In the genomic region with DNA sequence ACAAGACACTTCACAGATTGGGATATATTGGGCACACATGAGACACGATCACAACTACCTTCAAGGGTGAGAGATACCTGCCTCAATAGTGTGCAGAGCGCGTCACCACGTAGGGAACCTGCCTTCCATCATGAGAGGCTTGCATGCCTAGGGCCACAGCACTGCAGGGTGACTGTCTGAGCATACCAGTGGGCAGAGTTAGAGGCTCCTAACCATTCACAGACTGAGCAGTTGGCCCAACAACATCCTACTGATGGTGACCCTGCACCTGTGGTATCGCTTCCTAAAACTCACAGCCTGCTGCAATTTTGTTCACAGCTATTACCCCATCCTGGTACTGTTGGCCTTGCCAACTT, we compare ENCODE assay signal across 7 mouse cellular contexts. TPM values are rescaled to one million over a fixed set of nuclear protein-coding genes. Genes with fewer than 3 reads are reported as not detected.
A peak's percentile ranks its signal among the peaks of the same experiment; 100 is the strongest.
DNase-seq lines count a peak whose midpoint lies in the region; ATAC-seq and TF ChIP-seq lines count a peak whose summit lies in the region.

No protein-coding gene starts in this region.

- TF ChIP-seq POLR2A in MEL (IDR thresholded peaks at IDR 0.05; ENCODE audit: control insufficient read depth in 1 of 2, insufficient read depth in 1 of 2, low read depth in 1 of 2, low read length in 2 of 2, poor library complexity in 1 of 2), result no peak

- no peak for TF ChIP-seq CTCF in heart, postnatal 0 days (IDR thresholded peaks at IDR 0.05; ENCODE audit: low read depth)
- TF ChIP-seq CTCF in MEL (IDR thresholded peaks at IDR 0.05 in 2 of 3, conservative IDR thresholded peaks at IDR 0.05 in 1 of 3; ENCODE audit: control insufficient read depth in 1 of 3, insufficient read depth in 1 of 3, low read depth in 2 of 3, low read length in 3 of 3, poor library complexity in 1 of 3, severe bottlenecking in 1 of 3), result no peak

- no peak for ATAC-seq in heart, postnatal 0 days (ENCODE audit: insufficient read depth, low read depth)
- no peak for ATAC-seq in midbrain, embryonic 14.5 days (ENCODE audit: low FRiP score, low TSS enrichment)

- WGBS in heart, postnatal 0 days, result 88% methylated on average over 5 of the region's 5 CpGs
- 92% methylated on average over 5 of the region's 5 CpGs for WGBS in midbrain, embryonic 14.5 days

- H3K27ac ChIP-seq in heart, postnatal 0 days (ENCODE audit: low read depth), result peak overlapping the region; percentile 46; the same call in 1 of the 2 replicates
- peak overlapping the region; percentile 67; the same call in 1 of the 2 replicates for H3K27ac ChIP-seq in MEL (ENCODE audit: control insufficient read depth, low read depth, low read length)
- no peak overlapping the region for H3K27ac ChIP-seq in midbrain, embryonic 14.5 days (replicated peaks; ENCODE audit: low read depth, low read length)

- H3K27me3 ChIP-seq in heart, postnatal 0 days (ENCODE audit: control insufficient read depth, insufficient read depth, low read length), result no peaks in the 10 kb centered on the region
- H3K27me3 ChIP-seq in MEL (ENCODE audit: control insufficient read depth in 1 of 2, insufficient read depth in 2 of 2, low read length in 2 of 2), result no peaks in the 10 kb centered on the region
- H3K27me3 ChIP-seq in midbrain, embryonic 14.5 days (ENCODE audit: control insufficient read depth, insufficient read depth, low read length), result no peaks in the 10 kb centered on the region

- no peak for TF ChIP-seq RAD21 in MEL (IDR thresholded peaks at IDR 0.05; ENCODE audit: low read depth, low read length)

- H3K4me3 ChIP-seq in heart, postnatal 0 days (ENCODE audit: low read depth, low read length), result no peak overlapping the region; the same call in 1 of the 2 replicates
- H3K4me3 ChIP-seq in MEL (ENCODE audit: control insufficient read depth in 1 of 2, insufficient read depth in 1 of 2, low read depth in 2 of 2, low read length in 2 of 2), result peak overlapping the region in 1 of 2 experiments; percentile 21; a peak in 2 of 4 replicates
- H3K4me3 ChIP-seq in midbrain, embryonic 14.5 days (replicated peaks; ENCODE audit: low read depth, low read length), result no peak overlapping the region

- H3K9ac ChIP-seq in heart, postnatal 0 days (replicated peaks; ENCODE audit: low read depth, low read length), result no peak overlapping the region
- H3K9ac ChIP-seq in MEL (ENCODE audit: control insufficient read depth, low read depth, low read length, poor library complexity, severe bottlenecking), result peak overlapping the region; percentile 20; the same call in 1 of the 2 replicates
- H3K9ac ChIP-seq in midbrain, embryonic 14.5 days (replicated peaks; ENCODE audit: low read length), result no peak overlapping the region

- intact Hi-C loops in heart, postnatal 10 days (cut with DNase I), result no loop called here

- H3K4me1 ChIP-seq in heart, postnatal 0 days (ENCODE audit: control insufficient read depth, insufficient read depth), result peaks cover 45% of the 10 kb centered on the region
- peaks cover 20 to 66% of the 10 kb centered on the region in 2 experiments for H3K4me1 ChIP-seq in MEL (ENCODE audit: control insufficient read depth in 1 of 2, insufficient read depth in 2 of 2, low read length in 2 of 2)
- H3K4me1 ChIP-seq in midbrain, embryonic 14.5 days (ENCODE audit: control insufficient read depth, insufficient read depth, low read length), result peaks cover 56% of the 10 kb centered on the region

- no peak for DNase-seq in heart, postnatal 0 days (ENCODE audit: low spot score)
- no peak for DNase-seq in heart, postnatal 10 days
- peak; percentile 28 for DNase-seq in 416B (ENCODE audit: low read depth)
- DNase-seq in MEL (ENCODE audit: low read depth, low spot score), result no peak
- no peak for DNase-seq in midbrain, embryonic 14.5 days
- no peak for DNase-seq in frontal cortex, adult 2 months (ENCODE audit: extremely low spot score in 1 of 2, low spot score in 1 of 2)
- no peak for DNase-seq in Muller cell, postnatal 12 days (ENCODE audit: inconsistent ontology term)

- H3K36me3 ChIP-seq in heart, postnatal 0 days (replicated peaks; ENCODE audit: control insufficient read depth, insufficient read depth, low read length), result no peaks in the 10 kb centered on the region
- H3K36me3 ChIP-seq in MEL (ENCODE audit: control insufficient read depth in 1 of 2, insufficient read depth in 2 of 2, low read length in 2 of 2), result peaks cover 0 to 48% of the 10 kb centered on the region in 2 experiments; a peak in 2 of 4 replicates
- H3K36me3 ChIP-seq in midbrain, embryonic 14.5 days (ENCODE audit: control insufficient read depth, insufficient read depth, low read length), result no peaks in the 10 kb centered on the region

- H3K79me2 ChIP-seq in MEL (ENCODE audit: control insufficient read depth, insufficient read depth, low read length, poor library complexity), result peaks cover 60% of the 10 kb centered on the region

- no peak for TF ChIP-seq EP300 in heart, postnatal 0 days (IDR thresholded peaks at IDR 0.05; ENCODE audit: low read depth)
- no peak for TF ChIP-seq EP300 in MEL (IDR thresholded peaks at IDR 0.05; ENCODE audit: low read depth in 1 of 2, low read length in 2 of 2)

- no peaks in the 10 kb centered on the region for H3K9me3 ChIP-seq in heart, postnatal 0 days (replicated peaks; ENCODE audit: control insufficient read depth, low read length)
- H3K9me3 ChIP-seq in MEL (replicated peaks; ENCODE audit: insufficient read depth, low read length), result no peaks in the 10 kb centered on the region
- H3K9me3 ChIP-seq in midbrain, embryonic 14.5 days (ENCODE audit: control insufficient read depth, low read length), result no peaks in the 10 kb centered on the region

- peak overlapping the region; percentile 92; the same call in 1 of the 2 replicates for H3K4me2 ChIP-seq in heart, postnatal 0 days (ENCODE audit: low read depth, low read length)
- H3K4me2 ChIP-seq in midbrain, embryonic 14.5 days (ENCODE audit: low read length), result peak overlapping the region; percentile 88

TF ChIP-seq in MEL, 35 proteins besides CTCF, POLR2A, EP300 and RAD21:
- no peak for TF ChIP-seq USF2 (IDR thresholded peaks at IDR 0.05; ENCODE audit: borderline replicate concordance in 1 of 2, insufficient read depth in 1 of 2, low read depth in 1 of 2, low read length in 2 of 2)
- no peak for TF ChIP-seq UBTF (IDR thresholded peaks at IDR 0.05; ENCODE audit: borderline replicate concordance, insufficient read depth, low read depth, low read length)
- TF ChIP-seq ZNF384 (IDR thresholded peaks at IDR 0.05; ENCODE audit: low read depth, low read length), result no peak
- no peak for TF ChIP-seq GATA1 (IDR thresholded peaks at IDR 0.05; ENCODE audit: low read depth, low read length)
- no peak for TF ChIP-seq NELFE (IDR thresholded peaks at IDR 0.05; ENCODE audit: low read depth, low read length)
- no peak for TF ChIP-seq MAFK (IDR thresholded peaks at IDR 0.05; ENCODE audit: borderline replicate concordance, low read depth, low read length)
- no peak for TF ChIP-seq JUND (IDR thresholded peaks at IDR 0.05; ENCODE audit: low read depth, low read length)
- no peak for TF ChIP-seq ELF1 (IDR thresholded peaks at IDR 0.05; ENCODE audit: low read depth, low read length)
- no peak for TF ChIP-seq MYC (IDR thresholded peaks at IDR 0.05; ENCODE audit: low read depth, low read length)
- no peak for TF ChIP-seq SIN3A (IDR thresholded peaks at IDR 0.05; ENCODE audit: low read length)
- no peak for TF ChIP-seq E2F4 (IDR thresholded peaks at IDR 0.05; ENCODE audit: borderline replicate concordance, low read depth, low read length)
TF ChIP-seq in MEL: peak in this region for 0.

RNA-seq across cellular contexts. Expression of gene Grk2, which starts 2.4 kb away (rescaled TPM):
- total RNA-seq in heart, postnatal 0 days (2014; rRNA removed; ENCODE audit: low replicate concordance), result 50.4 and 50.6 TPM in 2 replicates
- 6.9 and 7.8 TPM in 2 replicates for polyA plus RNA-seq in heart, postnatal 0 days (2015; fragmentation: Nextera tagmentation; extraction: Ambion mirVana)
- total RNA-seq in heart, postnatal 10 days (2021), result 10 to 100 TPM; 51.4 to 57.2 TPM
- total RNA-seq in MEL (2012; rRNA removed), result 65.1 and 75.2 TPM in 2 replicates
- 100 to 1,000 TPM in 1 of 2 experiments, not detected in 1; 105 TPM for polyA plus RNA-seq in MEL (2012; ENCODE audit: insufficient read depth in 1 of 2, insufficient read length in 2 of 2, low read depth in 1 of 2, low replicate concordance in 2 of 2, missing spikeins in 1 of 2)
- 29.0 and 30.0 TPM in 2 replicates for polyA plus RNA-seq in midbrain, embryonic 14.5 days (2014; fragmentation: Nextera tagmentation; extraction: Ambion mirVana)
- polyA plus RNA-seq in frontal cortex, adult 2 months (2012; rRNA removed), result 183 and 199 TPM in 2 replicates

RNA-seq across cellular contexts. Expression of gene Ankrd13d, which starts 20.7 kb away (rescaled TPM):
- total RNA-seq in heart, postnatal 0 days (2014; rRNA removed; ENCODE audit: low replicate concordance), result 2.1 and 2.3 TPM in 2 replicates
- 0.40 and 0.41 TPM in 2 replicates for polyA plus RNA-seq in heart, postnatal 0 days (2015; fragmentation: Nextera tagmentation; extraction: Ambion mirVana)
- total RNA-seq in heart, postnatal 10 days (2021), result 1 to 10 TPM in 1 of 2 experiments, under 1 TPM in 1; 0.98 to 1.5 TPM
- total RNA-seq in MEL (2012; rRNA removed), result 0.96 and 1.4 TPM in 2 replicates
- 1 to 10 TPM in 1 of 2 experiments, not detected in 1; 2.6 TPM for polyA plus RNA-seq in MEL (2012; ENCODE audit: insufficient read depth in 1 of 2, insufficient read length in 2 of 2, low read depth in 1 of 2, low replicate concordance in 2 of 2, missing spikeins in 1 of 2)
- polyA plus RNA-seq in midbrain, embryonic 14.5 days (2014; fragmentation: Nextera tagmentation; extraction: Ambion mirVana), result 34.5 and 39.3 TPM in 2 replicates
- 73.1 and 77.0 TPM in 2 replicates for polyA plus RNA-seq in frontal cortex, adult 2 months (2012; rRNA removed)

RNA-seq across cellular contexts. Expression of gene Ssh3, which starts 34.6 kb away (rescaled TPM):
- 11.5 and 11.6 TPM in 2 replicates for total RNA-seq in heart, postnatal 0 days (2014; rRNA removed; ENCODE audit: low replicate concordance)
- polyA plus RNA-seq in heart, postnatal 0 days (2015; fragmentation: Nextera tagmentation; extraction: Ambion mirVana), result 6.2 and 6.4 TPM in 2 replicates
- total RNA-seq in heart, postnatal 10 days (2021), result 10 to 100 TPM in 1 of 2 experiments, 1 to 10 TPM in 1; 10.0 to 12.0 TPM
- total RNA-seq in MEL (2012; rRNA removed), result 7.4 and 9.2 TPM in 2 replicates
- 10 to 100 TPM in 1 of 2 experiments, not detected in 1; 14.1 TPM for polyA plus RNA-seq in MEL (2012; ENCODE audit: insufficient read depth in 1 of 2, insufficient read length in 2 of 2, low read depth in 1 of 2, low replicate concordance in 2 of 2, missing spikeins in 1 of 2)
- 8.8 and 12.8 TPM in 2 replicates for polyA plus RNA-seq in midbrain, embryonic 14.5 days (2014; fragmentation: Nextera tagmentation; extraction: Ambion mirVana)
- 98.6 and 106 TPM in 2 replicates for polyA plus RNA-seq in frontal cortex, adult 2 months (2012; rRNA removed)
